Mouse (Mus musculus): ENCODE data around the gene Btbd35f14. TPM values are rescaled to one million over a fixed set of nuclear protein-coding genes. Genes with fewer than 3 reads are reported as not detected.
"Not testable (repeated sequence)": the region's sequence is repeated elsewhere in the genome, so short reads cannot be mapped to it uniquely, and the experiment has no call there.

Btbd35f14 gene
- polyA plus RNA-seq (2015; fragmentation: Nextera tagmentation; extraction: Ambion mirVana) = not detected in 2 replicates

DNA sequence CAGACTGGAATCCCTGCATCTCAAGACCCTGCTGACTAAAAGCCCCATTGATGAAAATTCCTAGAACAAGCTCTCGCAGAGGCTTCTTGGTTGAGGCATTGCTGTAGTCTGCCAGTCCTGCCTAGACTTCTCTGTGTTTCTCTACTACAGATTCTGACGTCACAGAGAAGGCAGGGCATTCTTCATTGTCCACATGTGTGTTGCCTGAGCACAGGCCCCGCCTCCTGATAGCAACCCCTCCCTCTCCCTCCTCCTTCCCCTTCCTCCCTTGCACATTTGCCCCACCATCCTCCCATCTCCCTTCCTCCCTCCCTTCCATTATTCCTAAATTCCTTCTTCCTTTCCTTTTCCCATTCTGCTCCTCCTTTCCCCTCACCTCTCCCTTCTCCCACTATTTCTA, at the start of gene Btbd35f14:
TSS of gene Btbd35f14 (minus strand) at position 101 of the 400 bp plus-strand sequence.
- not testable (repeated sequence) for H3K9me3 ChIP-seq (replicated peaks; ENCODE audit: low read length); H3K36me3 ChIP-seq (ENCODE audit: insufficient read depth, low read length); H3K4me1 ChIP-seq (replicated peaks; ENCODE audit: insufficient read depth, low read length); H3K4me3 ChIP-seq (replicated peaks; ENCODE audit: low read depth, low read length); DNase-seq (ENCODE audit: low spot score); H3K9ac ChIP-seq (ENCODE audit: low read depth, low read length); ATAC-seq (replicated peaks; ENCODE audit: low FRiP score, low read depth); H3K27me3 ChIP-seq (ENCODE audit: insufficient read depth, low read length); H3K27ac ChIP-seq; H3K4me2 ChIP-seq (ENCODE audit: low read length)
- WGBS = no CpG with 5 or more reads among the region's 3 CpGs

DNA sequence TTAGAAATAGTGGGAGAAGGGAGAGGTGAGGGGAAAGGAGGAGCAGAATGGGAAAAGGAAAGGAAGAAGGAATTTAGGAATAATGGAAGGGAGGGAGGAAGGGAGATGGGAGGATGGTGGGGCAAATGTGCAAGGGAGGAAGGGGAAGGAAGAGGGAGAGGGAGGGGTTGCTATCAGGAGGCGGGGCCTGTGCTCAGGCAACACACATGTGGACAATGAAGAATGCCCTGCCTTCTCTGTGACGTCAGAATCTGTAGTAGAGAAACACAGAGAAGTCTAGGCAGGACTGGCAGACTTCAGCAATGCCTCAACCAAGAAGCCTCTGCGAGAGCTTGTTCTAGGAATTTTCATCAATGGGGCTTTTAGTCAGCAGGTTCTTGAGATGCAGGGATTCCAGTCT, 45.3 kb downstream of the Btbd35f14 start, which contains the start of gene Btbd35f13:
TSS of gene Btbd35f13 (plus strand) at position 301 of the 400 bp plus-strand sequence.
- not testable (repeated sequence) for H3K27me3 ChIP-seq (ENCODE audit: insufficient read depth, low read length); H3K36me3 ChIP-seq (ENCODE audit: insufficient read depth, low read length); H3K27ac ChIP-seq; DNase-seq (ENCODE audit: low spot score); H3K4me2 ChIP-seq (ENCODE audit: low read length); H3K9me3 ChIP-seq (replicated peaks; ENCODE audit: low read length); H3K4me3 ChIP-seq (replicated peaks; ENCODE audit: low read depth, low read length); ATAC-seq (replicated peaks; ENCODE audit: low FRiP score, low read depth); H3K4me1 ChIP-seq (replicated peaks; ENCODE audit: insufficient read depth, low read length); H3K9ac ChIP-seq (ENCODE audit: low read depth, low read length)
- 56% methylated on average over 2 of the region's 3 CpGs for WGBS

Other genes starting within 250 kb of the Btbd35f14 start
- not detected in 2 replicates for gene Btbd35f15, start 125.0 kb downstream of the Btbd35f14 start, polyA plus RNA-seq (2015; fragmentation: Nextera tagmentation; extraction: Ambion mirVana)
- not detected in 2 replicates for gene Btbd35f13, start 45.2 kb downstream of the Btbd35f14 start, polyA plus RNA-seq (2015; fragmentation: Nextera tagmentation; extraction: Ambion mirVana)